Mouse (Mus musculus): ENCODE measurements around the gene Scaf8.

- TF ChIP-seq CTCF (IDR thresholded peaks at IDR 0.05) (no peak), EP300 (IDR thresholded peaks at IDR 0.05) (no peak)
Observed at GRCm38 (mm10) chr17:3083886-3084550, 30.8 kb upstream of the Scaf8 start.

Data from lung, postnatal 0 days (tissue).